Mouse (Mus musculus) lung, adult 10 weeks (tissue): ENCODE results near the gene Ins1. TPM values are rescaled to one million over a fixed set of nuclear protein-coding genes. Genes with fewer than 3 reads are reported as not detected.

Experiments used
- polyA plus RNA-seq: library from polyadenylated mRNA; stranded (reverse); fragments of 350-450 nt; fragmentation: Illumina TruSeq; extraction: RNeasy Lipid Tissue Mini Kit (QIAGEN cat#74804); gene quantifications from one replicate; pipeline ENCODE4 v1.2.3, GENCODE M21; 2014; ENCODE audit warnings: low read depth, low replicate concordance; ENCODE audit not compliant: insufficient read depth

Ins1 gene
- not detected for polyA plus RNA-seq

GRCm38 (mm10) chr19:52263997-52264396 lies at the start of gene Ins1:
Gene Ins1 (plus strand): TSS chr19:52264297.

